Mouse (Mus musculus) testis, postnatal 10 days (tissue): ENCODE data around the gene Col13a1.

Experiments
- DNase-seq: peaks from one replicate; pipeline ENCODE4 v3.0.0; 2021; ENCODE audit warnings: low spot score

The Col13a1 gene

GRCm38 (mm10) chr10:61827950-61828936 lies 150.7 kb downstream of the Col13a1 start:
- DNase-seq = no peak

GRCm38 (mm10) chr10:61826753-61827435 lies 152.0 kb downstream of the Col13a1 start:
- peak; percentile 55 for DNase-seq

GRCm38 (mm10) chr10:61825979-61826752 lies 152.7 kb downstream of the Col13a1 start:
- no peak for DNase-seq

- no peak for DNase-seq
Measured at GRCm38 (mm10) chr10:61825536-61825935, 153.4 kb downstream of the Col13a1 start.

- DNase-seq = no peak
Measured at GRCm38 (mm10) chr10:61823731-61824115, 155.2 kb downstream of the Col13a1 start.

- no peak for DNase-seq
Measured at GRCm38 (mm10) chr10:61822968-61823730, 155.8 kb downstream of the Col13a1 start.

- no peak for DNase-seq
Measured at GRCm38 (mm10) chr10:61820050-61820449, 158.9 kb downstream of the Col13a1 start.

- DNase-seq = no peak
Measured at GRCm38 (mm10) chr10:61811987-61812386, 166.9 kb downstream of the Col13a1 start.

GRCm38 (mm10) chr10:61798133-61798576 lies 180.8 kb downstream of the Col13a1 start:
- no peak for DNase-seq

- DNase-seq = no peak
Measured at GRCm38 (mm10) chr10:61795458-61795857, 183.4 kb downstream of the Col13a1 start.

GRCm38 (mm10) chr10:61794971-61795370 lies 183.9 kb downstream of the Col13a1 start:
- DNase-seq = no peak

- no peak for DNase-seq
Measured at GRCm38 (mm10) chr10:61793015-61793414, 185.9 kb downstream of the Col13a1 start.

GRCm38 (mm10) chr10:61788499-61788898 lies 190.4 kb downstream of the Col13a1 start:
- DNase-seq = peak; percentile 52
